Mouse (Mus musculus) left cerebral cortex, adult 8-10 months (tissue): Measurements from ENCODE around the gene Ccdc160. TPM values are rescaled to one million over a fixed set of nuclear protein-coding genes. Genes with fewer than 3 reads are reported as not detected.

Source experiments
- DNase-seq, 2 experiments: peaks; one replicate each; pipeline ENCODE4 v3.0.0; 2022; ENCODE audit warnings: low spot score in 2 of 2
- total RNA-seq, 4 experiments: library from RNA; stranded (reverse); gene quantifications; 2 replicates each; pipeline ENCODE4 v1.2.4; 2022

Ccdc160 gene
- 1 to 10 TPM; 1.7 to 2.3 (median 1.9) TPM for total RNA-seq

- peak; percentile 22 to 55 for DNase-seq
Observed at GRCm38 (mm10) chrX:52790980-52791593, at the start of gene Ccdc160. Gene Ccdc160 (plus strand): TSS chrX:52791200.

- DNase-seq, result no peak
Observed at GRCm38 (mm10) chrX:52743781-52744180, 47.2 kb upstream of the Ccdc160 start.

DNA sequence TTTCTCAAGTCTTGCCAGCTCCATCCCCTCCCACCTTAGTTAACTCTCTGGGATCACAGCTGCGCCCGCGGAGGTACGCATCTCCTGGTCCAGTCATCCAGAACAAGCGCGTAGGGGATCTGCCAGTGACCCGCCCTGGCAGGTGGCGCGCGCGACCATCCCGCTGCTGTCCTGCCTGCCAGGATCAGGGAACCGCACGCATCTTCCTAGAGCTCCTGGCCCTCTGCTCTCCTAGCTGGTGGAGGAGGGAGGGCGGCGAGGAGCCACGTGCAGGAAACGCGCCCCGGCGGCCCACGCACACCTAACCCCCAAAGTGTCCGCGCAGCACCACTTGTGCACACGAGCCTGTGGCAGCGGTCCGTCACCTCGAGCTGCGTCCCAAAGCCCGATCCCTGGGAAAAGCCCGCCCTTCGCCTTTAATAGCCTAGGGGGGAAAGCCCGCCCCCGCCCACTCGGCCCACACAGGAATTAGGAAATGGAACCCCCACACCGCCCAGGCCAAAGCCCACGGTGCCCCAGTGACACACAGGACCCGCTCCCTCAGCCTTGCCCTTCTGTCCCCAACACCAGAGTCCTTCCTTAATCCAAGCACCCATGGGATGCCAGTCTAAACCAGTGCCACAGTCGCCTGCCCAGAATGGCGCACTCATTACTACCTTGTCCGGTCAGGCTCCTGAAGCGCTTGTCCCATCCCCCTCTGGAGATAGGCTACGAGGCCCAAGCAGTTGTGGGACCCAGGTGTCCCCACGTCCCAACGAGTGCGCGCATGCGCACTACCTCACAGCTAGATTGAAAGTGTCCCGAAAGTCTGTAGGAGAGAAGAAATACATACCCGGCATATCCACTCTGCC lies 46.6 kb upstream of the Ccdc160 start:
- no peak for DNase-seq

- no peak for DNase-seq
Observed at GRCm38 (mm10) chrX:52745462-52745861, 45.5 kb upstream of the Ccdc160 start.

DNA sequence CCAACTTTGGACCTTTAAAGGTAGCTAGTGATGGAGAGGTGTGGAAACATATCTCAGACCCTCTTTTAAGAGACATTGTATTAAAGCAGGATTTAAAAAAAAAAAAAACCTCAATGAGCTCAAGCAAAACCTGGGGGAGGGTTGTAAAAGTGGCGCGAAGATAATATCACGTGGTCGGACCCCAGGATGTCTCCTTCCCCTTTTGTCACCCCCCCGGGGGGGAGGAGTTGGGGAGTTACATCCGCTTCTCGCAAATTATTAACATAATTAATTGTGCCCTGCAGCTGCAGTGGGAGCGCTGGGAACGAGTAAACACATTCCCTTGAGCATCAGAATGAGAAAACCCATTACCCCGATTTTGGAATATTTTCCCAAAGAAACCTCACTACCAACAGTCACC lies 45.1 kb upstream of the Ccdc160 start:
- DNase-seq, result no peak

DNA sequence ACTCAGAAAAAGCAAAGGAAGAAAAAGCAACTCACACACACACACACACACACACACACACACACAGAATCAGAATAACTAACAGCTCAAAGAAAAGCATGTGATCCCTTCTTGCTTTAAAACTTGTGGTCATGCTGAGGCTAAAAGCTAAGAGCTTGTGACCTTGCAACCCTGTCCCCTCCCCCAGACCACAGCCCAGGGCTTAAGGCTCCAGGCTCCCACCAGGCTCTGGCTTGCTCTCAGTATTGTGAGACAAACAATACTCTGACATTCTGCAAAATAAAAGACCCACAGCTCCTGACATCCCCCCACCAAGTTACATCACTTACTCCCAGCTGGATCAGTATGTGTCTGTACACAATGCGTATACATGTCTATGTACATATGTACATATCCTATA lies 44.2 kb upstream of the Ccdc160 start:
- no peak for DNase-seq

DNA sequence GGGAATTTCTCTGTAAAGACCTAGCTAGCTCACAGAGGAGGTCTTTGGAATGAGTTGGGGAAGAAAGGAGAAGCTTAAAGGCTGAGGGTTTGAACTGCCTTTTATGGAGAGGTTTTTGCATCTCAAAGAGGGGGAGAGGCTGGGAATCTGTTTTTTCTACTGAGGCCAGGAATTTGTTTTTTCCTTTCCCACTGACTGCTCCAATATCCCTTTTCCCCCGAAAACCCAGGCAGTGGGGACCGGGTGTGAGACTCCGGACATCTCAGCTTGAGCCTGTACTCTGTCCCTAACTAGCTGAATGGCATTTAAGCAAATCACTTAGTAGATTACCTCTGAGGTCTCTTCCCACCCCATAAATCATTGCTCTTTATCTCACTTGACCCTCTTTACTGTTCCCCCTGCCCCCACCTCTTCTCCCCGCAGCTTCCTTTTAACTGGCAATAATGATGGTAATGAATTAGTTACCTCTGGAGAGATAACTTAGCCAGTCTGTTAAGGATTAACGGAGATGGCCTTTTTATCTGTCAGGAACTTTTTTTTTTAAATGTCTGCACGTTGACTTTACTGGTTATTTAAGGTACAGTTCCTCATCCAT lies 37.4 kb upstream of the Ccdc160 start:
- no peak for DNase-seq

GRCm38 (mm10) chrX:52757164-52757563 lies 33.8 kb upstream of the Ccdc160 start:
- DNase-seq, result no peak

- no peak for DNase-seq
Observed at GRCm38 (mm10) chrX:52759232-52759631, 31.8 kb upstream of the Ccdc160 start.

GRCm38 (mm10) chrX:52760191-52760945 lies 30.6 kb upstream of the Ccdc160 start:
- no peak for DNase-seq

DNA sequence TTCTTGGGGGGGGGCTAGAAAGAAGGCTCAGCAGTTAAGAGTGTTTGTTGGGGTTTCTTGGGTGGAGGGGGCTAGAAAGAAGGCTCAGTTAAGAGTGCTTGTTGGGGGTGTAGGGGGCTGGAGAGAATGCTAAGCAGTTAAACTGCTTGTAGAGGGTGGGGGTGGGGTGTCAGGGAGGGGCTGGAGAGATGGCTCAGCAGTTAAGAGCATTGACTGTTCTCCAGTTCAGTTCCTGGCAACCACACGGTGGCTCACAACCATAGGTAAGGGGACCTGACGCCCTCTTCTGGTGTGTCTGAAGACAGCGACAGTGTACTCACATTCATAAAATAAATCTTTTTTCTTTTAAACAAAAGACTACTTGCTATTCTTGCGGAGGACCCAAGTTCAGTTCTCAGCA lies 28.8 kb upstream of the Ccdc160 start:
- DNase-seq, result no peak

GRCm38 (mm10) chrX:52775973-52776372 lies 15.0 kb upstream of the Ccdc160 start:
- DNase-seq, result no peak

GRCm38 (mm10) chrX:52777671-52778070 lies 13.3 kb upstream of the Ccdc160 start:
- DNase-seq, result no peak

DNA sequence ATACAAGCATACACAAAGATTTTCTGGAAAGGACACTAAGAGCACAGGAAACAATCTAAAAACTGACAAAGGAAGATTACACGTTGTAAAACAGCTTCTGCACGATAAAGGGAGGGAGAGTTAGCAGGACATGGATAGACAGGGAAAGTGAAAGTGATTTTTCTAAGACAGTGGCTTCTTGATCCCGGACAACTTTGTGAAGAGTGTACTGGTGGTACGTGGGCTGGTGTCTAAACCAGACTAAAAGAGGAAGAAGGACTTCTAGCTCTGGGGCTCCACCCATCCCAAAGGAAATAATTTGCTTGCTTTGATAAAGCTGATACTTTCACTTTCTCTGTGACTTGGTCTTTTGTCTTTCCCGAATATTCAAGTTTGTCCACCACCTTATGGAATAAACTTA lies 7.1 kb upstream of the Ccdc160 start:
- DNase-seq, result no peak

DNA sequence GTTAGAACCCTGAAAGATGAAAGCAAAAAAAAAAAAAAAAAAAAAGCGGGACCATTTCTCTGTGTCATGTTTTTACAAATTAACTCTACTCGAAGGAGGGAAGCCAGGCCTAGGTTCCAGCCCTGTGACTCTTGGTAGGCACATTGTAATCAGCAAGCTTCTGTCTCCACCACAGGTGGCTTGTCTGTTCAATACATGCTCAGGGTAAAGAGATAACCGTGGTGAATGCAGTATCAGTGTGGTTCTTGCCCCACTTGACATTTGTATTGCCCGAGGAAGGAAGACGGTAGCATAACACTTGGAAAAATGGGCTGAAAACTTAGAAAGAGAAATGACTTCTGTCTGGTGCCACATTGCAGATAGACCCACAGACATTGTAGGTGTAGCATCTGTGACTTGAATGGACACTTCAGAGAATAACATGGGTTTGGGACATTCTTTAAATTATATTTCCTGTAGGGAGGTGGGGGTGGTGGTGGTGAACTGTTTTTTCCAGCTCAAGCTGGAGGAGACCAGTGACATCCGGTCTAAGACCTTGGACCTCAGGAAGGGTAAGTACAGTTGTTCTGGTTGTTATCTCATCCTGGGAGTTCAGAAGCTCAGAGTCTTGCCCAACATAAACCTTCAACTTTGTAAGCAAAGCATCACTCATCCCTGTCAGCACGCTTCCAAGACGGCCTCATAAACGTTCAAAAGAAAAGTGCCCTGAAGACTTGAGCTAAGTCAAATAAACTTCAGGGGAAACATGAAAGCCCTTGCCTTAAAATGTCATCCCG lies 1.1 kb downstream of the Ccdc160 start:
- no peak for DNase-seq

- DNase-seq, result no peak
Observed at GRCm38 (mm10) chrX:52792861-52793260, 1.9 kb downstream of the Ccdc160 start.

DNA sequence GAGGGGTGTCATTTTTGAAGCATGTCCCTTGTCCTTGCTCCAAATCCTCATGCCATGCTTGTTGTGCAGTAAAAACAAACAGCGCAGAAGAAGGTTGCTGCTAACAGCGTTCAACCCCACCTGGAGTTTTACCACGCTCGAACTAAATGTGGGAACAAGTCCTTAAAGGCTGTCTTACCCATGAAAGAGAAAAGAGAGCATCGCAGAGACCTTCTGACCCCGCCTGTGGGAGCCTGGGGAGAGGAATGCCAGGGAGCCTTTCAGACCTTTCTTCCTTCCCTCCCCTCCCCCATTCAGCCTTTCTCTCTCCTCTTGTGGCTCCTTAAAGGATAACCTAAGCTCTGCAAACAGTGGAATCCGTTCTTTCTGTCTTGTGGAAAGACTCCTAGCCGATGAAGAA lies 4.8 kb downstream of the Ccdc160 start:
- DNase-seq, result no peak

GRCm38 (mm10) chrX:52797031-52797625 lies 6.1 kb downstream of the Ccdc160 start:
- no peak for DNase-seq

DNA sequence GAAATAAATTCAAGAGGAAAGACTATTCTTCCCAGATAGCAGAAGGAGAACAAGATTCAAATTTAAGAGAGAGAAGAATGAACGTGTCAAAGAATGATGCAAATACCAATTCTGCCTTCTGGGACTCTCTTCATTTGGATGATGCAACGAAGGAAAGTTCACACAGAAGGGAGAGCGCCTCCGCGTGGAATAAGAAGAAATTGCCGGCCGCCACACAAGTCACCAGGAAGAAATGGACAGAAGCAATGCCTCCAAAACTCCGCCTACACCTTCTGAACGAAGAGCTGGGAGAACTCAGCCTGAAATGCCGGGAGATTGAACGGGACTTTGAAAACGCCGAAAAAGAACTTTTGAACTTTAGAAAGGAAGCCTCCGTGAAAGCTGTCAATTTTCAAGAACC lies 7.3 kb downstream of the Ccdc160 start:
- no peak for DNase-seq

DNA sequence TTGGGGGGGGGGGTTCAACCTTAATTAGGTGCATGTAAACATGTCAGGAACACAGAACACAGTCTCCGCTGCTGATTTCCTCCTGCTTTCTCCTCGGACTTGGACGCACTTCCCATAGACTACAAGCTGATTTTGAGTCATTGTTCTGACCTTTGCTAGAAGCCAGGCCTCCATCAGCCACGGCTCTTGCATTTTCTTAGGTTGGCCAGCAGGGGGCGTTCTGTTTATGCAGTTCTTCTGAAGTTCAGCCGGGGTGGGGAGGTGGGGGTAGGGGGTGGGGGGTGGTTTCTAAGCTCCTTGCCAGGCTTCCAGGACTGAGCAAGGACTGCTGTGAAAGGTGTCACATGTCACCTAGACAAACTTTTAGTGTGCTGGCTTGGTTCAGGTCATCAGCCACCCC lies 8.6 kb downstream of the Ccdc160 start:
- DNase-seq, result no peak

- no peak for DNase-seq
Observed at GRCm38 (mm10) chrX:52819338-52819737, 28.3 kb downstream of the Ccdc160 start.
